Mouse (Mus musculus): ENCODE data around the gene Olfr275. TPM values are rescaled to one million over a fixed set of nuclear protein-coding genes. Genes with fewer than 3 reads are reported as not detected.

Gene Olfr275
- polyA plus RNA-seq, 1 experiment: not detected

DNA sequence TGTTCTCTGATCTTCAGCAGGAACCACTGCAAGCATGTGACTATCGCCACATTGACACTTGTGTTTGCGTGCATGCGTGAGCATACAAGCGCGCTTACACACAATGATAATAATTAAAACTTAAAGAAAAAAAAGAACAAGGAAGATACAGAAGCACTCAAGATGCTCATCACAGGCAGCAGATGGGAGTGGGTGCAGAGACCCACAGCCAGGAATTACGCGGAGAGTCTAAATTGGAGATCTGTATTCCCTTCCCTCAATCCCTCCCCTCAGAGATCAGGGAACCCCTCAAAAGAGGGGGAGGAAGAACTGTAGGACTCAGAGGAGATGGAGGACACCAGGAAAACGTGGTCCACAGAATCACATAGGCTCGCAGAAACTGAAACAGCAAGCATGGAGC lies 49.8 kb downstream of the Olfr275 start:
- Histone ChIP-seq H3K4me1 (ENCODE audit: control insufficient read depth, insufficient read depth, low read length) (no peaks in the 10 kb centered on the region), H3K27ac (ENCODE audit: insufficient read depth, low read depth, low read length) (no peak overlapping the region), H3K4me3 (ENCODE audit: insufficient read depth, low read length) (no peak overlapping the region)
- TF ChIP-seq POLR2A (IDR thresholded peaks at IDR 0.05; ENCODE audit: borderline replicate concordance, low read depth, low read length): no peak

Other genes starting within 250 kb of the Olfr275 start
- gene Toporsl, start 218.3 kb upstream of the Olfr275 start, polyA plus RNA-seq (2012; ENCODE audit: insufficient read depth, insufficient read length, missing spikeins): not detected in 2 replicates
- gene Olfr273, start 44.6 kb downstream of the Olfr275 start, polyA plus RNA-seq (2012; ENCODE audit: insufficient read depth, insufficient read length, missing spikeins): not detected in 2 replicates
- gene Olfr272, start 104.6 kb downstream of the Olfr275 start, polyA plus RNA-seq (2012; ENCODE audit: insufficient read depth, insufficient read length, missing spikeins): not detected in 2 replicates
- gene Olfr270, start 149.9 kb downstream of the Olfr275 start, polyA plus RNA-seq (2012; ENCODE audit: insufficient read depth, insufficient read length, missing spikeins): not detected in 2 replicates
- gene Nipsnap3a, start 174.7 kb downstream of the Olfr275 start, polyA plus RNA-seq (2012; ENCODE audit: insufficient read depth, insufficient read length, missing spikeins): not detected in 2 replicates
- gene Nipsnap3b, start 197.3 kb downstream of the Olfr275 start, polyA plus RNA-seq (2012; ENCODE audit: insufficient read depth, insufficient read length, missing spikeins): 44.8 and 52.1 TPM in 2 replicates